Mouse (Mus musculus) intestine, embryonic 16.5 days (tissue): ENCODE measurements around the gene Abhd12. TPM values are rescaled to one million over a fixed set of nuclear protein-coding genes. Genes with fewer than 3 reads are reported as not detected.
A peak's percentile ranks its signal among the peaks of the same experiment; 100 is the strongest.
"Not testable (repeated sequence)": the region's sequence is repeated elsewhere in the genome, so short reads cannot be mapped to it uniquely, and the experiment has no call there.

Experiments
- ATAC-seq: fragments of 200-750 bp; cut with Nextera tagmentation; 2 replicates; pipeline ENCODE4 v1.8.0; 2017; ENCODE audit warnings: moderate TSS enrichment, moderate library complexity
- H3K27ac ChIP-seq: fragments of 300-500 bp; sonication (generic); 2 replicates; pipeline ENCODE4 v1.5.1; 2014; ENCODE audit warnings: mild to moderate bottlenecking, low read length
- H3K27me3 ChIP-seq: fragments of 300-500 bp; sonication (generic); replicated peaks from 2 replicates; pipeline ENCODE4 v1.6.1; 2014; ENCODE audit warnings: low read length, control low read depth, mixed read lengths; ENCODE audit not compliant: control insufficient read depth, insufficient read depth
- H3K36me3 ChIP-seq: fragments of 300-500 bp; sonication (generic); 2 replicates; pipeline ENCODE4 v1.6.1; 2014; ENCODE audit warnings: low read length, control low read depth; ENCODE audit not compliant: control insufficient read depth, insufficient read depth
- H3K4me1 ChIP-seq: fragments of 300-500 bp; sonication (generic); 2 replicates; pipeline ENCODE4 v1.6.1; 2014; ENCODE audit warnings: low read length, control low read depth, mixed read lengths; ENCODE audit not compliant: control insufficient read depth, insufficient read depth
- H3K4me2 ChIP-seq: fragments of 300-500 bp; sonication (generic); 2 replicates; pipeline ENCODE4 v1.6.1; 2014; ENCODE audit warnings: low read depth, low read length, control low read depth
- H3K4me3 ChIP-seq: fragments of 300-500 bp; sonication (generic); 2 replicates; pipeline ENCODE4 v1.5.1; 2014; ENCODE audit warnings: mild to moderate bottlenecking, low read length
- H3K9ac ChIP-seq: fragments of 300-500 bp; sonication (generic); 2 replicates; pipeline ENCODE4 v1.6.1; 2014; ENCODE audit warnings: low read depth, low read length
- H3K9me3 ChIP-seq: fragments of 300-500 bp; sonication (generic); 2 replicates; pipeline ENCODE4 v1.6.1; 2016; ENCODE audit warnings: low read length, control low read depth; ENCODE audit not compliant: control insufficient read depth
- WGBS: fragments of 180-500 bp; shearing (Covaris S2); extraction: QIAGEN DNeasy Blood & Tissue Kit; methylation state at CpG from one replicate; pipeline ENCODE4 v1.1.7; 2014; 5-methylcytosine and 5-hydroxymethylcytosine counted together
- polyA plus RNA-seq: library from polyadenylated mRNA; unstranded; fragments of >200 nt; fragmentation: Nextera tagmentation; extraction: Ambion mirVana; gene quantifications from 2 replicates; pipeline ENCODE4 v1.2.1, GENCODE M21; 2015

Abhd12 gene
- polyA plus RNA-seq, 1 experiment from 2014 or later = 52.1 TPM

- Histone ChIP-seq H3K9me3 (no peaks in the 10 kb centered on the region), H3K27me3 (no peaks in the 10 kb centered on the region), H3K27ac (no peak overlapping the region), H3K4me2 (no peak overlapping the region), H3K4me3 (no peak overlapping the region), H3K9ac (no peak overlapping the region), H3K4me1 (no peaks in the 10 kb centered on the region), H3K36me3 (0 out of 2 replicates have a peak, but pooled peaks cover 4% of the 10 kb centered on the region)
- 86% methylated on average over 5 of the region's 5 CpGs for WGBS
- ATAC-seq = no peak
Observed at GRCm38 (mm10) chr2:150915786-150916185, 11.2 kb upstream of the Abhd12 start.

DNA sequence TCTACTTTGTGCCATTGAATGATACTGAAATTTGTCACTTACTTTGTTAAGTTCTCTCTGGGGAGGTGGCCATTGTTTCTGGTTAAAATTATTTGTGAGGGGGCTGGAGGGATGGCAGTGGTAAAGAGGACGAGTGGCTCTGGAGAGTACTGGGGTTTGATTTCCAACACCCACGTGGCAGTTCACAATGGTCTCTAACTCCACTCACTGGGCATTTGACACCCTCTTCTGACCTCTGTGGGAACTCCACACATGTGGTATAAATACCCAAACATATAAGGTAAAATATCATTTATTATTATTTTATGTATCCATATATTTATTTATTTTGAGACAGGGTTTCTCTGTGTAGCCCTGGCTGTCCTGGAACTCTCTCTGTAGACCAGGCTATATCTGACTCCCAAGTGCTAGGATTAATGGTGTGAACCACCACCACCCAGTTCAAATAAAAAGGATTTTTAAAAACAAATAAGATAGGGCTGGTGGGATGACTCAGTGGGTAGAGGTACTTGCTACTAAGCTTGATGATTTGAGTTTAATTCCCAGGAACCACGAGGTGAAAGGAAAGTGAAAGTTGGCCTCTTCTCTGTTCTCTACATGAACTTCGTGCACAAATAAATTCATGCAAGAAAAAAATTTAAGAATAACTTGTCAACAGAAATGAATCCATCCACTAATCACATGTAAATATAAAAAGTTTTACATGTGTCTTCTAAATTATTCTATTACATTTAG is 10.4 kb upstream of the Abhd12 start:
- no peaks in the 10 kb centered on the region for H3K27me3 ChIP-seq
- H3K4me2 ChIP-seq = no peak overlapping the region
- 86% methylated on average over 4 of the region's 4 CpGs for WGBS
- no peak overlapping the region for H3K27ac ChIP-seq
- no peak for ATAC-seq
- H3K36me3 ChIP-seq = 0 out of 2 replicates have a peak, but pooled peaks cover 4% of the 10 kb centered on the region
- H3K9ac ChIP-seq = no peak overlapping the region
- H3K9me3 ChIP-seq = no peaks in the 10 kb centered on the region
- H3K4me3 ChIP-seq = no peak overlapping the region
- H3K4me1 ChIP-seq = no peaks in the 10 kb centered on the region

DNA sequence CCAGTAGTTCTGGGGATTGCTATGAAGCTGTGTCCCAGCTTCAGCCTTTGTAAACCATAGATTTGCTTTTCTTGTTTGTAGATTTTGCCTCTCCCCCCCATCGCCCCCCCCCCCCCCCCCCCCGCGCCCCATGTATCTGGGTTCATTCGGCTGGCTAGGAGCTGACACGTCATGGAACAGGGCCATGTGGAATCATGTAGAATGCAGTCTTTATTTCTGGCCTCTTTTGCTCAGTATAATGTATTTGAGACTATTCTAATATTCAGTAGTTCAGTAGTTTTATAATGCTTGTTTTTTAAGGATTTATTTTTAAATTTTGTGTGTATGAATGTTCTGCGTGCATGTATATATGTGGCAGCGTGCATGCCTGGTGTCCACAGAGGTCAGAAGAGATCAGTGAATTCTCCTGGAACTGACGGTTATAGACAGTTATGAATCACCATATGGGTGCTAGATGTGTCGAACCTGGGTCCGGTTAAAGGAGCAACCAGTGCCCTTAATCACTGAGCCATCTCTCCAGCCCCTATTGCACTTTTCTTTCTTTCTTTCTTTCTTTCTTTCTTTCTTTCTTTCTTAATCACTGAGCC is 5.8 kb upstream of the Abhd12 start:
- H3K4me2 ChIP-seq = peak overlapping the region; percentile 71
- ATAC-seq = no peak
- H3K36me3 ChIP-seq = no peaks in the 10 kb centered on the region
- peak overlapping the region; percentile 79; the same call in 1 of the 2 replicates for H3K9ac ChIP-seq
- no peaks in the 10 kb centered on the region for H3K9me3 ChIP-seq
- H3K4me3 ChIP-seq = peak overlapping the region; percentile 79
- H3K27ac ChIP-seq = no peak overlapping the region; the same call in 1 of the 2 replicates
- no peaks in the 10 kb centered on the region for H3K27me3 ChIP-seq
- H3K4me1 ChIP-seq = no peaks in the 10 kb centered on the region
- 34% methylated on average over 8 of the region's 10 CpGs for WGBS

DNA sequence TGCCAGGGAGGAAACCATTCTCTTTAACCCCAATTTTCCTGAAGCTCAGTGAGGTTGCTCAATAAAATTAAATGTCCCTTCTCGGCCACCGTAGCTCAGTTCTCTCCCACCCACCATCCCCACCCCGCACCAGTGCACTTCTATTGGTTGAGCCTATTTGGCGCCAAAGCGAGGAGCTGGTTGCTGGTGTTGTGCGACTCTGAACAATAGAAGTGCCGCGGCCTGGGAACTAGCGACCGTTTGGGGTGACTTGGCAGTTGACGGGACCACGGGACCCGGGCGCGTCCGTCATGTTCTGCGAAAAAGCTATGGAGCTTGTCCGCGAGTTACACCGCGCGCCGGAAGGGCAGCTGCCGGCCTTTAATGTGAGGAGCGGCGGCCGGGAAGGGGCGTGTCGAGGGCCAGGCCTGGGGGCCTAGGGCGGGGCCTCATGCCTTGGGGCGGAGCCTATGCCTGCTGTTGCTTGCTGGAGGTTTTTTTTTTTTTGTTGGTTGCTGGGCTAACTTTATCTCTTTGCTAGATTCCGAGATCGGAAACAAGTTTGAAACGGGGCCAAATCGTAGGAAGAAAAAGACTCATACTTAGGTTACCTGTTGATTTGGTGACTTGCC is 5.0 kb upstream of the Abhd12 start:
- WGBS = under 1% methylated on average over 35 of the region's 35 CpGs
- Histone ChIP-seq H3K4me1 (no peaks in the 10 kb centered on the region), H3K4me2 (peak overlapping the region; percentile 71), H3K9ac (peak overlapping the region; percentile 79), H3K9me3 (no peaks in the 10 kb centered on the region), H3K27me3 (no peaks in the 10 kb centered on the region), H3K27ac (peak overlapping the region; percentile 88), H3K36me3 (no peaks in the 10 kb centered on the region), H3K4me3 (peak overlapping the region; percentile 79)
- peak; percentile 92 for ATAC-seq

- H3K9ac ChIP-seq, H3K36me3 ChIP-seq, H3K4me1 ChIP-seq, H3K27me3 ChIP-seq, H3K27ac ChIP-seq, H3K9me3 ChIP-seq, ATAC-seq: not testable (repeated sequence)
- Histone ChIP-seq H3K4me3 (peak overlapping the region; percentile 79), H3K4me2 (peak overlapping the region; percentile 71)
- 46% methylated on average over 6 of the region's 6 CpGs for WGBS
Observed at GRCm38 (mm10) chr2:150908881-150909280, 4.3 kb upstream of the Abhd12 start.

- ATAC-seq = peak; percentile 54
- peak within 1 kb of the TSS; percentile 80 for H3K4me2 ChIP-seq
Observed at GRCm38 (mm10) chr2:150904936-150905450, 452 bp upstream of the Abhd12 start, which contains the start of gene Gins1. Gins1 (plus strand) TSS chr2:150905400.

DNA sequence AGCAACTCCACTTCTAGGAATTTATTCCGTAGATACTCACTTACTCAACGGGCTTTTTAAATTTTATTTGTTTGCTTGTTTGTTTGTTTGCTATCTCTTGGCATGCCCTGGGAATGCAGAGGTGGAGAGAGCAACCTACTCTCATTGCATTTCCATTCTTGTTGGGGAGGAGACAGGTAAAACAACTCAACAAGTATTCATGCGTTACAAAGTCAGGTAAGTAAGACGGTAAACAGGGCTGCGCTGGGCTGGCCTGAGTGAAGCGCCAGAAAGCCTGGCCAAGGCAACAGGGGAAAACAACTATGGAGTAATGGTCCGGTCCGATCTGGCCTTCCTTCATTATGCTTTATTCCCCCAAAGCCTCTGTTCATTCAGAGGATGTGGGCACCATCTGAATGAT is 2.2 kb downstream of the Abhd12 start:
- ATAC-seq = no peak
- no peaks in the 10 kb centered on the region for H3K27me3 ChIP-seq
- no peak overlapping the region for H3K4me2 ChIP-seq
- H3K9me3 ChIP-seq = no peaks in the 10 kb centered on the region
- H3K4me3 ChIP-seq = no peak overlapping the region
- no peak overlapping the region for H3K9ac ChIP-seq
- H3K36me3 ChIP-seq = no peaks in the 10 kb centered on the region
- peaks cover 16% of the 10 kb centered on the region for H3K4me1 ChIP-seq
- WGBS = 78% methylated on average over 8 of the region's 8 CpGs
- H3K27ac ChIP-seq = no peak overlapping the region

More at GRCm38 (mm10) chr2:150904936-150905450, 452 bp upstream of the Abhd12 start, which contains the start of gene Gins1:
- WGBS = 35% methylated on average over 9 of the region's 9 CpGs
- H3K36me3 ChIP-seq = no peaks in the 10 kb centered on the region
- peak within 1 kb of the TSS; percentile 74 for H3K4me3 ChIP-seq
- peak within 1 kb of the TSS; percentile 84 for H3K9ac ChIP-seq
- peak within 1 kb of the TSS; percentile 83 for H3K27ac ChIP-seq
- no peaks in the 10 kb centered on the region for H3K9me3 ChIP-seq
- peaks cover 16% of the 10 kb centered on the region for H3K4me1 ChIP-seq
- H3K27me3 ChIP-seq = no peaks in the 10 kb centered on the region

DNA sequence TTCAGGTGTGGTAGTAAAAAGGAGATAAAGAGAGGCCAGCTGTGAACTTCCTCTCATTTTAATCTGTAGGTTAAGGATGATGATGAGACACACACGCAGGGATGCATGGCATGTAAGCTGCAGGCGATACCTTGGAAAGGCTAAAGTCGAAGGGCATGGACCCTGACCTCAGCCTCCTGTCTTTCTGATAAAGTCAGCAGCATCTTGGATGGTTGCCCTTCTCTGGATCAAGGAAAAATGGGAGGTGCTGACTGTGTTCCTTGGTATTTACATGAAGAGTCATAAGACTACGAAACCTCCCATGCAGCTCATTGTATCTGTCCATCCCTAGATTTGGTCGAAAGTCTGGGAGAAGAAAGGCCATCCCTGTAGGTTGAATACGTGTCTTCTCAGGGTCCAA is 4.2 kb downstream of the Abhd12 start:
- no peak overlapping the region for H3K9ac ChIP-seq
- 79% methylated on average over 6 of the region's 6 CpGs for WGBS
- ATAC-seq = no peak

GRCm38 (mm10) chr2:150895691-150896252 is 8.8 kb downstream of the Abhd12 start:
- no peaks in the 10 kb centered on the region for H3K36me3 ChIP-seq
- H3K9ac ChIP-seq = no peak overlapping the region
- no peak overlapping the region for H3K4me3 ChIP-seq
- H3K27me3 ChIP-seq = no peaks in the 10 kb centered on the region
- no peak overlapping the region for H3K27ac ChIP-seq
- no peaks in the 10 kb centered on the region for H3K9me3 ChIP-seq
- no peak overlapping the region for H3K4me2 ChIP-seq
- no peak for ATAC-seq
- peaks cover 3% of the 10 kb centered on the region; the same call in 1 of the 2 replicates for H3K4me1 ChIP-seq
- WGBS = 80% methylated on average over 7 of the region's 7 CpGs

More for the DNA sequence above, 4.2 kb downstream of the Abhd12 start:
- H3K4me1 ChIP-seq = peaks cover 19% of the 10 kb centered on the region
- no peaks in the 10 kb centered on the region for H3K27me3 ChIP-seq
- no peak overlapping the region for H3K4me3 ChIP-seq
- no peaks in the 10 kb centered on the region for H3K9me3 ChIP-seq
- H3K4me2 ChIP-seq = no peak overlapping the region
- no peaks in the 10 kb centered on the region for H3K36me3 ChIP-seq
- no peak overlapping the region for H3K27ac ChIP-seq
